Mouse (Mus musculus): ENCODE data around the gene Myo1b. TPM values are rescaled to one million over a fixed set of nuclear protein-coding genes. Genes with fewer than 3 reads are reported as not detected.

Gene Myo1b
- polyA plus RNA-seq, 1 experiment from 2014 or later: 88.8 TPM

GRCm38 (mm10) chr1:51719897-51720673 is 195.8 kb downstream of the Myo1b start:
- no peaks in the 10 kb centered on the region for H3K27me3 ChIP-seq (ENCODE audit: control insufficient read depth, insufficient read depth, low read length)
- no peaks in the 10 kb centered on the region for H3K9me3 ChIP-seq (ENCODE audit: control insufficient read depth, low read length)
- H3K4me2 ChIP-seq (replicated peaks; ENCODE audit: low read depth, low read length): no peak overlapping the region
- ATAC-seq (ENCODE audit: low FRiP score, low TSS enrichment): peak; percentile 28; the same call in 1 of the 2 replicates
- H3K4me3 ChIP-seq (ENCODE audit: low read length): no peak overlapping the region
- H3K36me3 ChIP-seq (ENCODE audit: control insufficient read depth, insufficient read depth, low read length): no peaks in the 10 kb centered on the region
- H3K9ac ChIP-seq (ENCODE audit: low read depth, low read length): no peak overlapping the region
- H3K4me1 ChIP-seq (ENCODE audit: control insufficient read depth, insufficient read depth, low read length): no peaks in the 10 kb centered on the region
- 66% methylated on average over 9 of the region's 9 CpGs for WGBS
- H3K27ac ChIP-seq (ENCODE audit: low read depth, low read length): no peak overlapping the region

GRCm38 (mm10) chr1:51710831-51711230 is 205.0 kb downstream of the Myo1b start:
- H3K4me3 ChIP-seq (ENCODE audit: low read length): no peak overlapping the region
- H3K4me1 ChIP-seq (ENCODE audit: control insufficient read depth, insufficient read depth, low read length): no peaks in the 10 kb centered on the region
- no peaks in the 10 kb centered on the region for H3K36me3 ChIP-seq (ENCODE audit: control insufficient read depth, insufficient read depth, low read length)
- H3K9me3 ChIP-seq (ENCODE audit: control insufficient read depth, low read length): no peaks in the 10 kb centered on the region
- H3K9ac ChIP-seq (ENCODE audit: low read depth, low read length): no peak overlapping the region
- no peak overlapping the region for H3K4me2 ChIP-seq (replicated peaks; ENCODE audit: low read depth, low read length)
- H3K27ac ChIP-seq (ENCODE audit: low read depth, low read length): no peak overlapping the region
- 87% methylated on average over 2 of the region's 2 CpGs for WGBS
- no peak for ATAC-seq (ENCODE audit: low FRiP score, low TSS enrichment)
- H3K27me3 ChIP-seq (ENCODE audit: control insufficient read depth, insufficient read depth, low read length): no peaks in the 10 kb centered on the region

GRCm38 (mm10) chr1:51706106-51706505 is 209.8 kb downstream of the Myo1b start:
- 85% methylated on average over 3 of the region's 3 CpGs for WGBS
- no peak for ATAC-seq (ENCODE audit: low FRiP score, low TSS enrichment)
- no peak overlapping the region for H3K4me3 ChIP-seq (ENCODE audit: low read length)
- no peaks in the 10 kb centered on the region for H3K36me3 ChIP-seq (ENCODE audit: control insufficient read depth, insufficient read depth, low read length)
- no peaks in the 10 kb centered on the region for H3K4me1 ChIP-seq (ENCODE audit: control insufficient read depth, insufficient read depth, low read length)
- no peak overlapping the region for H3K4me2 ChIP-seq (replicated peaks; ENCODE audit: low read depth, low read length)
- no peaks in the 10 kb centered on the region for H3K9me3 ChIP-seq (ENCODE audit: control insufficient read depth, low read length)
- H3K9ac ChIP-seq (ENCODE audit: low read depth, low read length): no peak overlapping the region
- H3K27me3 ChIP-seq (ENCODE audit: control insufficient read depth, insufficient read depth, low read length): no peaks in the 10 kb centered on the region
- H3K27ac ChIP-seq (ENCODE audit: low read depth, low read length): no peak overlapping the region

GRCm38 (mm10) chr1:51704610-51705009 is 211.3 kb downstream of the Myo1b start:
- H3K4me3 ChIP-seq (ENCODE audit: low read length): no peak overlapping the region
- 76% methylated on average over 4 of the region's 4 CpGs for WGBS

More at GRCm38 (mm10) chr1:51704610-51705009, 211.3 kb downstream of the Myo1b start:
- Histone ChIP-seq H3K4me2 (replicated peaks; ENCODE audit: low read depth, low read length) (no peak overlapping the region), H3K4me1 (ENCODE audit: control insufficient read depth, insufficient read depth, low read length) (no peaks in the 10 kb centered on the region), H3K9me3 (ENCODE audit: control insufficient read depth, low read length) (no peaks in the 10 kb centered on the region), H3K27ac (ENCODE audit: low read depth, low read length) (no peak overlapping the region), H3K36me3 (ENCODE audit: control insufficient read depth, insufficient read depth, low read length) (no peaks in the 10 kb centered on the region), H3K27me3 (ENCODE audit: control insufficient read depth, insufficient read depth, low read length) (no peaks in the 10 kb centered on the region), H3K9ac (ENCODE audit: low read depth, low read length) (no peak overlapping the region)
- ATAC-seq (ENCODE audit: low FRiP score, low TSS enrichment): no peak

Other genes starting within 250 kb of the Myo1b start
- gene Stat4, start 71.1 kb upstream of the Myo1b start, polyA plus RNA-seq (2014; fragmentation: Nextera tagmentation; extraction: Ambion mirVana): 0.86 and 0.95 TPM in 2 replicates
- 16.7 and 20.0 TPM in 2 replicates for gene Stat1, start 203.4 kb upstream of the Myo1b start, polyA plus RNA-seq (2014; fragmentation: Nextera tagmentation; extraction: Ambion mirVana)

Measured in kidney, embryonic 14.5 days (tissue).